Mouse (Mus musculus) spleen, postnatal 10 days (tissue): Measurements from ENCODE around the gene Btbd35f1.
"Not testable (repeated sequence)": the region's sequence is repeated elsewhere in the genome, so short reads cannot be mapped to it uniquely, and the experiment has no call there.

ENCODE experiments used
- DNase-seq, 2 experiments: peaks; one replicate each; pipeline ENCODE4 v3.0.0; 2021 to 2022; ENCODE audit warnings: low spot score in 2 of 2

Gene Btbd35f1

GRCm38 (mm10) chrX:32559755-32560154 is at the start of gene Btbd35f1:
Gene Btbd35f1 (plus strand): TSS chrX:32560055.
- DNase-seq, result not testable (repeated sequence)

DNA sequence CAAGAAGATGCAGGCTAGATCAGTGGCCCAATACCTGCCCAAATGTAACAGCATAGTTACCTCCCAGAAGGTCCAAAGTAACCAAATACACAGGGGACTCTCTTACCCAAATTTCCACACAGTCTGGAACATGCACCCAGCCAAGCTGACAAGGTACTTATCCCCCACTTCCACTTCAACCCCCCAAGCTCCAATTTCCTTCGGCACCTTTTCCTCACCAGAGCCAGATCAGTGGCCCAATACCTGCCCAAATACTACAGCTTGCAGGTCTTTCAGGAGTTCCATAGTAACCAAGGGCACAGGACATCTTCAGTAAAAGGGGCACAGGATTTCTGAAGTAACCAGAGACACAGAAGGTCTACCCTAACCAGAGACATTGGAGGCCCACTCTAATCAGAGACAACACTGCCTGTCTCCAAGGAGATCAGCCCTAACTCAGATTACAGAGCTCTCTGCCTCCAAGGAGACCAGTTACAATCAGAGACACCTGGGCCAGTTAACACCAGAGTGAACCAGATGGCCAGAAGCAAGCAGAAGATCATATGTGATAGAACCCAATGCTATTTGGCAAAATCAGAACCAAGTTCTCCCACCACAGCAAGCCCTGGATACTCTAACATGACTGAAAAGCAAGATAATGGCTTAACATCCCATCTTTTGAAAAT is 31.2 kb downstream of the Btbd35f1 start:
- DNase-seq, result not testable (repeated sequence)

DNA sequence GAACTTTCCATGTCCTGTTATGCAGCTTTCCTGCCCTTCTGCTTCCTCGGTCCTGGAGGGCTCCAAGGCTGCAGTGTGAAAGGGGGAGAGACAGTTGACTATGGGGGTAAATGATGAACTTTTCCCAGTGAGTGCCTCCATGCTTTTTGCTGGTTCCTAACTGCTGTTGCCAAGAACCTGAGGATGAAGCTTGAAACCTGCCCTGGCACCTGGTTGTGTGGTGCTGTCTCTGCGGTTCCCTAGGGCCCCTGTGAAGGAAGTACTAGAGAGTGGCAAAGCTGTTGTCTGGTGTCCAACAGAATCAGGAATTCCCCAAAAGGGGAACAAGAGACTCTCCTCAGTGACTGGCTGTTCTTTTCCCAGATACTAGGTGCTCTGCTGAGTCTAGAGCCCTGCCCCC is 41.2 kb downstream of the Btbd35f1 start:
- not testable (repeated sequence) for DNase-seq

DNA sequence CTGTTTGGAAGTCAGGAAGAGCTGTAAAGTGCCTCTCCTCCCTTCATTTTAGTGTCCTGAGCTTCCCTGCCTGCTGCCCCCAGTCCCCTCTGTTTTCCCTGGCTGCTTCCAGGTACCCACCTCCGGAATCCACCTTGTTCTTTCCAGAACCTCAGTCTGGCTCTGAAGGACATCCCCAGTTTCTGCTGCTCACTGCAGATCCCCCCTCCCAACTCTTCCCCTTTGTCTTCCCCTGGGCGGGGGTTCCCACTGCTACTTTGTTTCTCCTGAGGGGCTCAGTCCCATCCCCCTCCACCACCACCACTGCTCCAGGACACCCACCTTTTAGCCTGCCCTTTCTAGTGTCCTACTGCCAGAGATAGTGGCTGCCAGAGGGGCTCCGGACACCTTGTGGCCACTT is 41.6 kb downstream of the Btbd35f1 start:
- not testable (repeated sequence) for DNase-seq
